In genomic region chr15:98743863-98744262, GRCm38 (mm10) we compare ENCODE assay signal across 12 mouse cellular contexts. TPM values are rescaled to one million over a fixed set of nuclear protein-coding genes. Genes with fewer than 3 reads are reported as not detected.
DNase-seq lines count a peak whose midpoint lies in the region; ATAC-seq lines count a peak whose summit lies in the region.
"Not testable (repeated sequence)": the region's sequence is repeated elsewhere in the genome, so short reads cannot be mapped to it uniquely, and the experiment has no call there.
"Had no signal": no experiment of that assay in that cellular context is flagged by ENCODE, and none has a peak within 500 bp of the region (broad histone marks: within the 10 kb centered on the region; RNA-seq: fewer than 3 reads in every experiment).

No protein-coding gene starts in this region.

- not testable (repeated sequence) for H3K9me3 ChIP-seq in lung, embryonic 16.5 days (ENCODE audit: control insufficient read depth, low read length)

- ATAC-seq in lung, embryonic 16.5 days (ENCODE audit: low read depth), result not testable (repeated sequence)

- not testable (repeated sequence) for H3K4me2 ChIP-seq in lung, embryonic 16.5 days (ENCODE audit: low read depth, low read length)

- H3K27me3 ChIP-seq in lung, embryonic 16.5 days (ENCODE audit: control insufficient read depth, insufficient read depth, low read depth, low read length), result not testable (repeated sequence)

- H3K4me1 ChIP-seq in lung, embryonic 16.5 days (replicated peaks; ENCODE audit: control insufficient read depth, insufficient read depth, low read length), result not testable (repeated sequence)

- DNase-seq in CD4-positive helper T cell, adult 2 months (ENCODE audit: low read depth, low spot score), result peak; percentile 48
- DNase-seq in T-cell, adult 2 months (ENCODE audit: low spot score), result peak; percentile 79
- DNase-seq in kidney, postnatal 10 days, result peak; percentile 56
- DNase-seq in lung, postnatal 4 days, result peak; percentile 17 to 76
- peak; percentile 59 to 77 for DNase-seq in natural killer cell, adult 2 months (ENCODE audit: low spot score in 2 of 2)

- peak overlapping the region; percentile 91 for H3K27ac ChIP-seq in lung, embryonic 16.5 days (ENCODE audit: low read length)

- H3K36me3 ChIP-seq in lung, embryonic 16.5 days (ENCODE audit: control insufficient read depth, insufficient read depth, low read length), result peaks cover 15% of the 10 kb centered on the region

- not testable (repeated sequence) for H3K9ac ChIP-seq in lung, embryonic 16.5 days (ENCODE audit: low read length)

- H3K4me3 ChIP-seq in lung, embryonic 16.5 days (ENCODE audit: low read length), result not testable (repeated sequence)

- 77% methylated on average over 3 of the region's 3 CpGs for WGBS in lung, embryonic 16.5 days

RNA-seq across cellular contexts. Expression of gene Fkbp11, which starts 15.9 kb away (rescaled TPM):
- polyA plus RNA-seq in lung, embryonic 16.5 days (2015; fragmentation: Nextera tagmentation; extraction: Ambion mirVana), result 32.5 and 33.5 TPM in 2 replicates

RNA-seq across cellular contexts. Expression of gene Arf3, which starts 19.2 kb away (rescaled TPM):
- polyA plus RNA-seq in lung, embryonic 16.5 days (2015; fragmentation: Nextera tagmentation; extraction: Ambion mirVana), result 40.2 and 40.6 TPM in 2 replicates

RNA-seq across cellular contexts. Expression of gene Wnt10b, which starts 34.1 kb away (rescaled TPM):
- 0.13 and 0.23 TPM in 2 replicates for polyA plus RNA-seq in lung, embryonic 16.5 days (2015; fragmentation: Nextera tagmentation; extraction: Ambion mirVana)
- polyA plus RNA-seq: erythroblast, embryonic 14.5 days; forebrain, embryonic 14.5 days; heart, embryonic 14.5 days had no signal

RNA-seq across cellular contexts. Expression of gene Ccdc65, which starts 35.9 kb away (rescaled TPM):
- 4.9 and 5.3 TPM in 2 replicates for polyA plus RNA-seq in lung, embryonic 16.5 days (2015; fragmentation: Nextera tagmentation; extraction: Ambion mirVana)
- polyA plus RNA-seq: erythroblast, embryonic 14.5 days; G1E had no signal

RNA-seq across cellular contexts. Expression of gene Wnt1, which starts 45.8 kb away (rescaled TPM):
- not detected in 2 replicates for polyA plus RNA-seq in lung, embryonic 16.5 days (2015; fragmentation: Nextera tagmentation; extraction: Ambion mirVana)
- polyA plus RNA-seq: embryonic facial prominence, embryonic 15.5 days; erythroblast, embryonic 14.5 days; forebrain, embryonic 14.5 days; G1E; heart, embryonic 10.5 days; heart, embryonic 14.5 days had no signal
